Mouse (Mus musculus) liver, embryonic 15.5 days (tissue): ENCODE results near the gene Crip2. TPM values are rescaled to one million over a fixed set of nuclear protein-coding genes. Genes with fewer than 3 reads are reported as not detected.

Source experiments
- ATAC-seq: fragments of 200-750 bp; cut with Nextera tagmentation; 2 replicates; pipeline ENCODE4 v1.8.0; 2017; ENCODE audit warnings: moderate number of reproducible peaks, mild to moderate bottlenecking, moderate library complexity; ENCODE audit not compliant: insufficient read depth
- H3K27ac ChIP-seq: fragments of 300-500 bp; sonication (generic); replicated peaks from 2 replicates; pipeline ENCODE4 v1.5.1; 2015; ENCODE audit warnings: mild to moderate bottlenecking, inconsistent platforms
- H3K27me3 ChIP-seq: fragments of 300-500 bp; sonication (generic); 2 replicates; pipeline ENCODE4 v1.6.1; 2015; ENCODE audit warnings: mild to moderate bottlenecking, inconsistent platforms
- H3K36me3 ChIP-seq: fragments of 300-500 bp; sonication (generic); replicated peaks from 2 replicates; pipeline ENCODE4 v1.6.1; 2015; ENCODE audit warnings: moderate library complexity, mild to moderate bottlenecking, inconsistent platforms
- H3K4me1 ChIP-seq: fragments of 300-500 bp; sonication (generic); replicated peaks from 2 replicates; pipeline ENCODE4 v1.6.1; 2015; ENCODE audit warnings: inconsistent platforms
- H3K4me2 ChIP-seq: fragments of 300-500 bp; sonication (generic); 2 replicates; pipeline ENCODE4 v1.6.1; 2015; ENCODE audit warnings: moderate library complexity, mild to moderate bottlenecking, inconsistent platforms
- H3K4me3 ChIP-seq: fragments of 300-500 bp; sonication (generic); replicated peaks from 2 replicates; pipeline ENCODE4 v1.5.1; 2015; ENCODE audit warnings: mild to moderate bottlenecking, inconsistent platforms
- H3K9ac ChIP-seq: fragments of 300-500 bp; sonication (generic); 2 replicates; pipeline ENCODE4 v1.6.1; 2015; ENCODE audit warnings: moderate library complexity, mild to moderate bottlenecking, inconsistent platforms
- H3K9me3 ChIP-seq: fragments of 300-500 bp; sonication (generic); replicated peaks from 2 replicates; pipeline ENCODE4 v1.6.1; 2016; ENCODE audit warnings: inconsistent platforms
- WGBS: fragments of 180-500 bp; shearing (Covaris S2); methylation state at CpG from one replicate; pipeline ENCODE4 v1.1.7; 2015; ENCODE audit warnings: mixed read lengths; ENCODE audit not compliant: insufficient replicate concordance; 5-methylcytosine and 5-hydroxymethylcytosine counted together
- polyA plus RNA-seq: library from polyadenylated mRNA; unstranded; fragments of >200 nt; fragmentation: Nextera tagmentation; extraction: Ambion mirVana; gene quantifications from 2 replicates; pipeline ENCODE4 v1.2.1, GENCODE M21; 2015

Crip2 gene
- polyA plus RNA-seq, 1 experiment from 2014 or later: 45.1 TPM

DNA sequence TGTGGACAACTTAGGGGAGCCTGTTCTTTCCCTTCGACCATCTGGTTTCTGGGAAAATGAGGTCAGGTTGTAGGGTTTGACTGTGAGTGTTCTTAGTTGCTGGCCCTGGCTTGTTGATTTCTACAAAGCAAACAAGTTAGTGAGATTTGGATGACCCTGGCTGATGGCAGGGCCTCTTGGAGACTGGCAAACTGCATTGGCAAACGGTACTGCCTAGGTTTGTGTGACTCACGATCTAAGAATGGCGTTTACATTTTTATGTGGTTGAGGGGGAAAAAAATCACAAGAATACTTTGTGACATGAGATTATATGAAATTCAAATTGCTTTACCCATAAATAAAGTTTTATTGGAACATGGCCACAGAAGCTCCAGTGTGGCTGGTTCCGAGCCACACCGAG, 33.6 kb upstream of the Crip2 start:
- H3K4me2 ChIP-seq: no peak overlapping the region
- H3K27ac ChIP-seq: peak overlapping the region; percentile 92
- WGBS: 83% methylated on average over 6 of the region's 6 CpGs
- H3K4me1 ChIP-seq: peaks cover 94% of the 10 kb centered on the region
- H3K36me3 ChIP-seq: no peaks in the 10 kb centered on the region; the same call in 1 of the 2 replicates
- H3K27me3 ChIP-seq: no peaks in the 10 kb centered on the region
- H3K4me3 ChIP-seq: no peak overlapping the region; the same call in 1 of the 2 replicates
- H3K9ac ChIP-seq: peak overlapping the region; percentile 49; the same call in 1 of the 2 replicates
- no peak for ATAC-seq
- no peaks in the 10 kb centered on the region for H3K9me3 ChIP-seq

DNA sequence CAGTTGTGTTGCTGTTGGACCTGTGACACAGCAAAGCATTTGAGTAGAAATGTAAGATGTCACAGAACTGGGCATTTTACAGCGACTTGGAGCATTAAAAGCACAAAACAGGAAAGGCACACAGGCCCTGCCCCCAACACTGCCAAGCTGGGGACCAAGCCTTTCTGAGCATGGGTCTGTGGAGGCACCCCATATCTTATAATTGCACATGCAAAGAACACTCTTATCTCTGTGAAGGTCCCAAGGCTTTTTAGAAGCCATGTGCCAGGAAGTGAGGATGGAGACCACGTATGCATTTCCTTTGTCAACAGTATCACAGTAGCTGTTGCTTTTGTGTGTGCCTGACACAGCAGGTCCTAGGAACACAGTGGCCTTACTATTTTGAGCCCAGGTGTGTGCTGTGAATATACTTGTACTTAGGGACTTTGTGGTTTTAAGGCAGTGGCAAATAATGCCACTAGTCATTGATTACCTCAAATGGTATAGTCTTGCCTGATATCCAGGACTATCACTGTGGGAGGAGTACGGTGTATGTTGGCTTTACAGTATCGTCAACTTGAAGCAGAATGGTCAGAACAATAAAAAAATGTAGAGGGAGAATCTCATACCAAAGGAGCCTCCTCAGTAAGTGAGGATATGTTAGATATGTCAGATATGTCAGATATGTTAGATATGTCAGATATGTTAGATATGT, 32.5 kb upstream of the Crip2 start:
- Histone ChIP-seq H3K27me3 (no peaks in the 10 kb centered on the region), H3K4me2 (peak overlapping the region; percentile 57), H3K4me3 (no peak overlapping the region), H3K9ac (peak overlapping the region; percentile 49), H3K36me3 (no peaks in the 10 kb centered on the region; the same call in 1 of the 2 replicates), H3K9me3 (no peaks in the 10 kb centered on the region), H3K4me1 (peaks cover 84% of the 10 kb centered on the region), H3K27ac (peak overlapping the region; percentile 92)
- ATAC-seq: peak; percentile 94
- 16% methylated on average over 4 of the region's 4 CpGs for WGBS

DNA sequence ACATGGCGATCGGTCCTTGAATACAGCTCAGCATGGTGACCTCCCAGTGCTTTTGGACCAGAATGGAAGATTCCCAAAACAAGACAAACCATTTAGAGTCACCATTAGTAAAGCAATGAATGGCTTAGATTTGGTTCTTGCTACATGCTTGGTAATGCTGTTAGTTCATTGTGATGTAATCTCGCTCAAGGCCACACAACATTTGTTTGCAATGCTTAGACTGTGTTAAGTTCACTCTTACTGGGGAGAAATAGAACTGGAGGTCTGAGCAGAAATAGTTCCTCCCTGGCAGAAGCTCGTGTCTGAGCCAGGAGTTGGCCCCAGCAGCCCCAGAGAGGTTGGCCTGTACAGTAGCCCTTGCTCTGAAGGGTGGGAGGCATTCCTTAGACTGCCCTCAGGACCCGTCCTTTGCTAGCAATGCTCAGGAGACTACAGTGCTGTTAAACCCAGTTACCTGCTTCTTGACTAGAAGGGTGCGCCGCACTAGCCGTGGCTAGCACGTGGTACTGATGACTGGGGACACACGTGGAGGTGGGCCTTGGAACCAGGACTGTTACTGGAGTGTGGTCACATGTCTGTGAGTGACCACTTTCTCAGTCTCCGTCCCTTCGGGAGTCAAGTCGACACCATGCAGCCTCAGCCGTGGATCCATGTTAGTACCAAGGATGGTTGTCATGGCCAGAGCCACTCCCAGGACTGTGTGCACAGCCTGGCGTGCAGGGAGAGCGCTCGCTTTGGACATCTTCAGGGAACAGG, 31.3 kb upstream of the Crip2 start:
- Histone ChIP-seq H3K36me3 (peaks cover 11% of the 10 kb centered on the region), H3K4me2 (peak overlapping the region; percentile 57; the same call in 1 of the 2 replicates), H3K27me3 (no peaks in the 10 kb centered on the region), H3K4me1 (peaks cover 79% of the 10 kb centered on the region), H3K9ac (no peak overlapping the region), H3K4me3 (no peak overlapping the region), H3K27ac (peak overlapping the region; percentile 92), H3K9me3 (no peaks in the 10 kb centered on the region)
- 83% methylated on average over 17 of the region's 17 CpGs for WGBS
- ATAC-seq: no peak

DNA sequence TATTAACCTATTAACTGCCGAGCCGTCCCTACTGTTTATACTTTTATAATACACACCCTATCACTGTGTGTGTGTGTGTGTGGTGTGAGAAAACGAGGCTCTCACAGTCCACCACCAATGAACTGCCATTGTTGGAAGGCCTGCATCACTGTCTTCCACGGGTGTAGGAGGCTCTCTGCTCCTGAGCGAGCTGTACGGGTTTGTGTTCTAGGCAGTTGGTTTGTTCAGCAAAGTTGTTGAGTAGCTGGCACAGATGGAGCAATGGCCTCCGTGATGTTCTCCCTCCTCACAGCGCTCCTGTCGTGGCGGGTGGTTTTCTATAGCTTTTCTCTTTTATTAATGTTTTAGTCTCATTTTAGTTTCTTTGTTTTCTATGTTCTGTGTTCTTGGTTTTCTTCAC, 30.2 kb upstream of the Crip2 start:
- no peak overlapping the region for H3K9ac ChIP-seq

DNA sequence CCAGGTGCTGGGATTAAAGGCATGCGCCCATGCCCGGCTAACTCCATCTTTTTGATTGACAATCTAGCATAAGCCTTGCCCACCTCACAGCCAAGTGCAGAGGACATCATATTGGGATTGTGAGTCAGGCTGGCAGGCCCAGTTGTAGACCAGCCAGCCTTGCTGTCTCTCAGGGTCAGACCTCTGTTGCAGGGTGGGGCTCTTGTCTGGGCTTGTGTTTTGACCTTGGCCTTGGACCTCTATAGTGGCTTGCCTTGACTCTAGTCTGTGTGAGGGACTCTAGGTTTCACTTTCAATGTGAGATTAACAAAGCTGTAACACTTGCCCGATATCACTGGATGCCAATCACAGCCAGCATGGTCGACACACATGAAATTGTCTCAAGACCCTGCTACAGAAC, 25.9 kb upstream of the Crip2 start:
- H3K9me3 ChIP-seq: no peaks in the 10 kb centered on the region
- H3K27me3 ChIP-seq: no peaks in the 10 kb centered on the region
- H3K4me3 ChIP-seq: no peak overlapping the region
- H3K4me1 ChIP-seq: peaks cover 28% of the 10 kb centered on the region
- no peak overlapping the region for H3K4me2 ChIP-seq
- no peak for ATAC-seq
- 77% methylated on average over 4 of the region's 4 CpGs for WGBS
- no peak overlapping the region for H3K9ac ChIP-seq
- peaks cover 54% of the 10 kb centered on the region for H3K36me3 ChIP-seq
- no peak overlapping the region for H3K27ac ChIP-seq

More for the DNA sequence above, 30.2 kb upstream of the Crip2 start:
- Histone ChIP-seq H3K4me2 (no peak overlapping the region), H3K36me3 (peaks cover 19% of the 10 kb centered on the region), H3K4me1 (peaks cover 68% of the 10 kb centered on the region), H3K27me3 (no peaks in the 10 kb centered on the region), H3K27ac (no peak overlapping the region), H3K4me3 (no peak overlapping the region), H3K9me3 (no peaks in the 10 kb centered on the region)
- ATAC-seq: no peak
- 78% methylated on average over 10 of the region's 10 CpGs for WGBS

DNA sequence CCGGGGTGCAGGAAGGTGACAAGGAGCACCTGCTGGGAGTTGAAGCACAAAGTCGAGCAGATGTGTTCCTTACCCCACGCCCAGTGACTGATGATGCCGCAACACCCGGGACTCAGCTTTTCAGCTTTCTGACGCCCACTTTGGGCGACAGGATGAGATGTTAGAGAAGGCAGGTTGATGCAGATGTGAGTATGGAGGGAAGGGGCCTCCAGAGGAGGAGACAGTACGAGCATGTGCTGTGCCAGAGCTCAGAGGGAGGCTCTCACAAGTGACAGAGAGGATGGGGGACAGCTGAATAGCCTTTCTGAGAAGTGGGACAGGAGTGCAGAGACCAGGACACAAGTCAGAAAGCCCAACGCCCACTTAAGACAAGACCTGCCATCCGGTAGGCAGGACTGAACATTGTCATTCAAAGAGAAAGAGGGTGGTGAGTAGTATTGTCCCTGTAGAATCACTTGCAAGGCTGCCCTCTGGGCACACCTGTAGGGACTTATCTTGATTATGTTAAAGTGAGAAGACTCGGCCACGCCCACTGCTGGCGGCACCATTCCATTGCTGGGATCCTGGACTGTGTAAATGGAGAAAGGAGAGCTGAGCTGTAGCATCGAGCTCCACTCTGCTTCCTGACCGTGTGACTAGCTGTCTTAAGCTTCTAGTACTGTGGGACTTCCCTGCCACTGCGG, 25.0 kb upstream of the Crip2 start:
- H3K4me1 ChIP-seq: peaks cover 23% of the 10 kb centered on the region
- H3K4me2 ChIP-seq: no peak overlapping the region
- no peaks in the 10 kb centered on the region for H3K9me3 ChIP-seq
- H3K9ac ChIP-seq: no peak overlapping the region
- H3K4me3 ChIP-seq: no peak overlapping the region
- no peaks in the 10 kb centered on the region for H3K27me3 ChIP-seq
- peaks cover 60% of the 10 kb centered on the region for H3K36me3 ChIP-seq
- WGBS: 76% methylated on average over 16 of the region's 16 CpGs
- no peak overlapping the region for H3K27ac ChIP-seq
- ATAC-seq: no peak

DNA sequence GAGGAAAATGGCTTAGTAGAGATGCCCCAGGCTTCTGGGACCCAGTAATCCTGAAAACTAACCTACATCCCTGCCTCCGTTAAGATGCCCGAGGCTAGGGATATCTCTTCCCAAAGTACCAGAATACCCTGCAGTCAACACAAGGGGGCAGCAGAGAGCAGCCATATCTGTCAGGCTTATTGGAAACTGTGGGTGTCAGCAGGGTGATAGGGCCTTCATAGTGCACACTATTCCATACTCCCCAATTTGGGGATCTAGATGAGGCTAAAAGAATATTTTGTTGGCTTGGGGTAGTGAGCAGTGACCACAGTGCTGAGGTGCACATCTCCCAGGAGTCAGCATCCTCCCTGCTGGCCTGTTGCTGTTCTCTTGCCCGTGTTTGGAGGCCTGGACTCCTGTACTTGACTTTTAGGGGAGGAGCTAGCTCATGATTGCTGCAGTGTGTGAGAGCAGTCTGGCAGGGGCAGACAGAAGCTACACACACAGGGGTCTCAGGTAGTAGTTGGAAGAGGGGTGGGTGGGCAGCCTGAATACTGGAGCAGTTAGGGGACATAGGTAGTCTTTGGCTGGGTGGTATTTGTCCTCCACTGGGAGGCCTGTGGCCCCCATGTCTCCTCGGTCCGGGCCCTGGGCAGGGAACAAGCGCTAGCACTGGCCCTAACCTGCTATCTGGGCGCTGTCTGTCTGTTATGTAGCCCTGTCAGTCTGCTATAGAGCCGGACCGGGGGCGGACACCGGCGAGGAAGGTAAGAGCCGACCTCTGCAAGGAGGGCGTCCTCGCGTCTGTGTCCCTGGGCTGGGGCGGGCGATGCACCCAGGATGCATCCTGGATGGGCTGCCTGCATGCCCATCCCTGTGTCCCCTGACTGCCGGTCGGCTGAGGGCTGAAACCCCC, 20.3 kb upstream of the Crip2 start:
- peak; percentile 38 for ATAC-seq
- H3K27me3 ChIP-seq: no peaks in the 10 kb centered on the region
- no peak overlapping the region for H3K27ac ChIP-seq
- WGBS: 81% methylated on average over 20 of the region's 20 CpGs
- no peak overlapping the region for H3K4me3 ChIP-seq
- peaks cover 9% of the 10 kb centered on the region; the same call in 1 of the 2 replicates for H3K4me1 ChIP-seq
- no peaks in the 10 kb centered on the region for H3K9me3 ChIP-seq
- H3K9ac ChIP-seq: no peak overlapping the region
- H3K36me3 ChIP-seq: peaks cover 88% of the 10 kb centered on the region
- H3K4me2 ChIP-seq: no peak overlapping the region

DNA sequence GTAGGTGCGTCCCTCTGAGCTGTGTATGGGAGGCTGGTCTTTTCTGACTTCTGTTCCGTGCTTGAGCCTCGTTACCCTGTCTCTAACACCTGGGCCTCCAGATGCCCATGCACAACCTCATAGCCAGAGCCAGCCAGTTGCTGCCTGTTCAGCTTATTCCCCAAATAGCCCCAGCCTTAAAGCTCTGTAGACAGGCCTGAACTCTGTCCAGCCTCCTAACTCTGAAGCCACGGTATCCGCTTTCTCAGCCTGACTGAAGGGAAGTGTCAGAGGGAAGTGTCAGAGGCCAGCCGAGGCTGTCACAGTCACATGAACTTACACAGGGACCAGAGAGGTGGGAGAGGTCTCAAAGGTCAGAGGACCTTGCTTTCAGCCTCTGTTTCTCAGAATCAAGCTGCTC, 15.3 kb upstream of the Crip2 start:
- no peak overlapping the region for H3K4me3 ChIP-seq
- H3K27me3 ChIP-seq: no peaks in the 10 kb centered on the region
- H3K4me2 ChIP-seq: no peak overlapping the region
- H3K4me1 ChIP-seq: peaks cover 4% of the 10 kb centered on the region; the same call in 1 of the 2 replicates
- peaks cover 98% of the 10 kb centered on the region for H3K36me3 ChIP-seq
- peak; percentile 21; the same call in 1 of the 2 replicates for ATAC-seq
- 70% methylated on average over 6 of the region's 6 CpGs for WGBS
- 0 out of 2 replicates have a peak overlapping the region, but pooled peaks have one; percentile 9 for H3K27ac ChIP-seq
- H3K9me3 ChIP-seq: no peaks in the 10 kb centered on the region
- H3K9ac ChIP-seq: no peak overlapping the region

DNA sequence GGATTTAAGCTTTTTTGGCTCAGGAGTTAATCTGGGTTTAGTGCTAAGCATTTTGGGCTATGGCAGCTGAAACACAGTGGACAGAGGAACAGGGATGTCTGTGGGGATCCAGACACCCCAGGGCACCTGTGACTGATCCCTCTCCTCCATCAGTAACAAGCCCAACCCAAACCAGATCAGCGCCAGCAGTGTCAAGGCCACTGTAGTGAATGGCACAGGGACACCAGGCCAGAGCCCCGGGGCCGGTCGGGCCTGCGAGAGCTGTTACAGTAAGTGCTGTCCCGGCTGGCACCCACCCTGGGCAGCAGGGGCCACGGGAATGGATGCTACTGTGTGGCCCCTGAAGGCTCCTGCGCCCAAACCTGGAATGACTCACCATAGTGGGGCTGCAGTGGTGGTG, 9.3 kb upstream of the Crip2 start:
- H3K9me3 ChIP-seq: no peaks in the 10 kb centered on the region
- H3K9ac ChIP-seq: no peak overlapping the region
- peaks cover 99% of the 10 kb centered on the region for H3K36me3 ChIP-seq
- no peak overlapping the region for H3K4me3 ChIP-seq
- 91% methylated on average over 8 of the region's 8 CpGs for WGBS
- no peak overlapping the region for H3K4me2 ChIP-seq
- no peaks in the 10 kb centered on the region for H3K27me3 ChIP-seq
- ATAC-seq: no peak
- H3K27ac ChIP-seq: no peak overlapping the region
- H3K4me1 ChIP-seq: peaks cover 5% of the 10 kb centered on the region; the same call in 1 of the 2 replicates

DNA sequence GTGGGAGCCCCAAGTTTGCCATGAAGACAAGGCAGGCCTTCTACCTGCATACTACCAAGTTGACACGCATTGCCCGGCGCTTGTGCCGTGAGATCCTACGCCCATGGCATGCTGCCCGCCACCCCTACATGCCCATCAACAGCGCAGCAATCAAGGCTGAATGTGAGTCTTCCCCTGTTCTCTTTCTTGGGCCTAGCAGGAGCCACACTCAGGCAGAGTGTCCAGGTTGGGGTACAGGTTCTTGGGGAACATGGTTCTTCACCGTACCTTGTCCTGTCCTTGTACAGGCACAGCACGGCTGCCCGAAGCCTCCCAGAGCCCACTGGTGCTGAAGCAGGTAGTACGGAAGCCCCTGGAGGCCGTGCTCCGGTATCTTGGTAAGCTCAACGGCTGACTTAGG, 8.4 kb upstream of the Crip2 start:
- no peak overlapping the region for H3K9ac ChIP-seq
- WGBS: 91% methylated on average over 14 of the region's 14 CpGs
- peaks cover 99% of the 10 kb centered on the region for H3K36me3 ChIP-seq
- no peak for ATAC-seq
- H3K4me3 ChIP-seq: no peak overlapping the region
- no peak overlapping the region for H3K27ac ChIP-seq
- H3K9me3 ChIP-seq: no peaks in the 10 kb centered on the region
- no peaks in the 10 kb centered on the region for H3K27me3 ChIP-seq
- H3K4me1 ChIP-seq: peaks cover 5% of the 10 kb centered on the region; the same call in 1 of the 2 replicates
- no peak overlapping the region for H3K4me2 ChIP-seq
